In genomic region chr5:75046681-75047321, GRCm38 (mm10) we compare ENCODE assay signal across 7 mouse cellular contexts. TPM values are rescaled to one million over a fixed set of nuclear protein-coding genes. Genes with fewer than 3 reads are reported as not detected.
A peak's percentile ranks its signal among the peaks of the same experiment; 100 is the strongest.
DNase-seq lines count a peak whose midpoint lies in the region; ATAC-seq and TF ChIP-seq lines count a peak whose summit lies in the region.

No protein-coding gene starts in this region.

- H3K27ac ChIP-seq in intestine, postnatal 0 days (ENCODE audit: low read depth, low read length): no peak overlapping the region
- H3K27ac ChIP-seq in forebrain, embryonic 13.5 days: no peak overlapping the region
- H3K27ac ChIP-seq in hindbrain, embryonic 12.5 days: no peak overlapping the region

- no peaks in the 10 kb centered on the region for H3K27me3 ChIP-seq in intestine, postnatal 0 days (replicated peaks; ENCODE audit: control insufficient read depth, insufficient read depth, low read length)
- peaks cover 16% of the 10 kb centered on the region for H3K27me3 ChIP-seq in forebrain, embryonic 13.5 days
- H3K27me3 ChIP-seq in hindbrain, embryonic 12.5 days: peaks cover 26% of the 10 kb centered on the region

- TF ChIP-seq CTCF in intestine, postnatal 0 days (IDR thresholded peaks at IDR 0.05; ENCODE audit: low read depth): no peak

- peak; percentile 20 for DNase-seq in right cerebral cortex, postnatal 25 days
- no peak for DNase-seq in right cerebral cortex, postnatal 4 days
- peak; percentile 50 to 60 for DNase-seq in cerebellum, postnatal 25 days
- peak; percentile 78 for DNase-seq in lung, postnatal 4 days

- peak overlapping the region; percentile 32 for H3K4me2 ChIP-seq in intestine, postnatal 0 days (replicated peaks; ENCODE audit: low read depth)
- H3K4me2 ChIP-seq in forebrain, embryonic 13.5 days: no peak overlapping the region
- no peak overlapping the region for H3K4me2 ChIP-seq in hindbrain, embryonic 12.5 days (replicated peaks)

- WGBS in intestine, postnatal 0 days: 36% methylated on average over 15 of the region's 15 CpGs
- WGBS in forebrain, embryonic 13.5 days: 57% methylated on average over 15 of the region's 15 CpGs
- 46% methylated on average over 15 of the region's 15 CpGs for WGBS in hindbrain, embryonic 12.5 days

- no peaks in the 10 kb centered on the region for H3K36me3 ChIP-seq in intestine, postnatal 0 days (ENCODE audit: control insufficient read depth, insufficient read depth)
- H3K36me3 ChIP-seq in forebrain, embryonic 13.5 days (ENCODE audit: poor library complexity, severe bottlenecking): no peaks in the 10 kb centered on the region
- no peaks in the 10 kb centered on the region for H3K36me3 ChIP-seq in hindbrain, embryonic 12.5 days

- no peaks in the 10 kb centered on the region for H3K9me3 ChIP-seq in intestine, postnatal 0 days (ENCODE audit: control insufficient read depth)
- H3K9me3 ChIP-seq in forebrain, embryonic 13.5 days (replicated peaks): no peaks in the 10 kb centered on the region
- H3K9me3 ChIP-seq in hindbrain, embryonic 12.5 days (replicated peaks): no peaks in the 10 kb centered on the region

- no peak for ATAC-seq in intestine, postnatal 0 days
- ATAC-seq in forebrain, embryonic 13.5 days: no peak
- ATAC-seq in hindbrain, embryonic 12.5 days (ENCODE audit: low FRiP score): no peak

- H3K4me1 ChIP-seq in intestine, postnatal 0 days (replicated peaks; ENCODE audit: control insufficient read depth, insufficient read depth, low read length): no peaks in the 10 kb centered on the region
- peaks cover 18% of the 10 kb centered on the region for H3K4me1 ChIP-seq in forebrain, embryonic 13.5 days
- H3K4me1 ChIP-seq in hindbrain, embryonic 12.5 days: peaks cover 12% of the 10 kb centered on the region

- no peak overlapping the region for H3K4me3 ChIP-seq in intestine, postnatal 0 days (ENCODE audit: low read depth, low read length)
- H3K4me3 ChIP-seq in forebrain, embryonic 13.5 days: no peak overlapping the region
- H3K4me3 ChIP-seq in hindbrain, embryonic 12.5 days: no peak overlapping the region

- H3K9ac ChIP-seq in intestine, postnatal 0 days (ENCODE audit: low read depth, low read length): 0 out of 2 replicates have a peak overlapping the region, but pooled peaks have one; percentile 7
- no peak overlapping the region for H3K9ac ChIP-seq in forebrain, embryonic 13.5 days
- no peak overlapping the region for H3K9ac ChIP-seq in hindbrain, embryonic 12.5 days

RNA-seq across cellular contexts. Expression of gene Chic2, which starts 2.2 kb away (rescaled TPM):
- 30.7 and 34.7 TPM in 2 replicates for polyA plus RNA-seq in intestine, postnatal 0 days (2015; fragmentation: Nextera tagmentation; extraction: Ambion mirVana)
- polyA plus RNA-seq in forebrain, embryonic 13.5 days (2015; fragmentation: Nextera tagmentation; extraction: Ambion mirVana): 30.9 and 37.7 TPM in 2 replicates
- polyA plus RNA-seq in hindbrain, embryonic 12.5 days (2016; fragmentation: Nextera tagmentation; extraction: Ambion mirVana): 51.6 and 52.8 TPM in 2 replicates

RNA-seq across cellular contexts. Expression of gene Gsx2, which starts 28.6 kb away (rescaled TPM):
- not detected in 2 replicates for polyA plus RNA-seq in intestine, postnatal 0 days (2015; fragmentation: Nextera tagmentation; extraction: Ambion mirVana)
- 11.7 and 14.0 TPM in 2 replicates for polyA plus RNA-seq in forebrain, embryonic 13.5 days (2015; fragmentation: Nextera tagmentation; extraction: Ambion mirVana)
- polyA plus RNA-seq in hindbrain, embryonic 12.5 days (2016; fragmentation: Nextera tagmentation; extraction: Ambion mirVana): 6.1 and 6.8 TPM in 2 replicates
